Mouse (Mus musculus) megakaryocyte, embryonic 14.5 days (primary cell): ENCODE data around the gene Cd164l2. TPM values are rescaled to one million over a fixed set of nuclear protein-coding genes. Genes with fewer than 3 reads are reported as not detected.

ENCODE experiments used
- H3K27me3 ChIP-seq: replicated peaks from 2 replicates; pipeline ENCODE3; 2012; ENCODE audit warnings: inconsistent platforms
- H3K36me3 ChIP-seq: replicated peaks from 2 replicates; pipeline ENCODE3; 2012; ENCODE audit warnings: low read length, inconsistent platforms, mixed read lengths
- H3K4me1 ChIP-seq: 2 replicates; pipeline ENCODE4 v1.6.1; 2012; ENCODE audit warnings: inconsistent platforms
- H3K4me3 ChIP-seq: replicated peaks from 2 replicates; pipeline ENCODE3; 2012; ENCODE audit warnings: moderate library complexity, mild to moderate bottlenecking, inconsistent platforms
- H3K9me3 ChIP-seq: 2 replicates; pipeline ENCODE4 v1.6.1; 2012; ENCODE audit warnings: inconsistent platforms
- FLI1 ChIP-seq: IDR thresholded peaks from 2 replicates; pipeline ENCODE4 v1.6.1; 2012; ENCODE audit warnings: low read length, inconsistent platforms, mixed read lengths
- GATA1 ChIP-seq: IDR thresholded peaks from 3 replicates; pipeline ENCODE4 v1.6.1; 2012; ENCODE audit warnings: mixed read lengths, low read length, inconsistent platforms, borderline replicate concordance
- polyA plus RNA-seq: library from polyadenylated mRNA; stranded (reverse); fragments of >175 nt; gene quantifications from 2 replicates; pipeline ENCODE4 v1.2.3, GENCODE M21; 2012; ENCODE audit warnings: low replicate concordance; ENCODE audit not compliant: insufficient read depth

Gene Cd164l2
- polyA plus RNA-seq = 1.7 and 2.5 TPM in 2 replicates

- H3K27me3 ChIP-seq = peaks cover 81% of the 10 kb centered on the region
- H3K9me3 ChIP-seq = no peaks in the 10 kb centered on the region
- no peaks in the 10 kb centered on the region for H3K36me3 ChIP-seq
- TF ChIP-seq GATA1 (no peak), FLI1 (no peak)
- peak within 1 kb of the TSS; percentile 91 for H3K4me3 ChIP-seq
- H3K4me1 ChIP-seq = peaks cover 44% of the 10 kb centered on the region
Observed at GRCm38 (mm10) chr4:133211751-133212561, at the start of gene Cd164l2, which contains the start of gene Gpr3. Gene Cd164l2, plus strand, starts transcription at chr4:133212131. Gene Gpr3, minus strand, starts transcription at chr4:133212536.

DNA sequence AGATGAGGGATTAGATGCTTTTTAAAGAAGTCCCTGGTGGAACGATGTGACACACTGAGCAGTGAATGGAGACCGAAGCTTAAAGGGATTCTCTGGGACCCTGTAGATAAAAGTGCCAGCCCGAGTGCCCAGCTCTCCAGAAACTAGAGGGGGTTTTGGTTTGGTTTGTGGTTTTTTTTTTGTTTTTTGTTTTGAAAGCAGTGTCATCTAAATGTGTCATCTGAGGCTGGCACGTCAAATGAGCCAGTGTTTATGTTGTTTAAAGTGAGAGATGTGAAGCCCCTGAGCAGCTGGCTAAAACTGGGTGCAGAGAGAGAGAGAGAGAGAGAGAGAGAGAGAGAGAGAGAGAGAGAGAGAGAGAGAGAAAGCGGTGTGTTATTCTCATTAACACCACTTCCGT is 49.7 kb upstream of the Cd164l2 start:
- Histone ChIP-seq H3K36me3 (peaks cover 60% of the 10 kb centered on the region), H3K9me3 (no peaks in the 10 kb centered on the region), H3K4me3 (no peak overlapping the region), H3K27me3 (no peaks in the 10 kb centered on the region), H3K4me1 (peaks cover 61% of the 10 kb centered on the region)
- no peak for TF ChIP-seq FLI1

GRCm38 (mm10) chr4:133166773-133167172 is 45.2 kb upstream of the Cd164l2 start:
- Histone ChIP-seq H3K36me3 (peaks cover 54% of the 10 kb centered on the region), H3K27me3 (no peaks in the 10 kb centered on the region), H3K9me3 (no peaks in the 10 kb centered on the region), H3K4me1 (peaks cover 58% of the 10 kb centered on the region), H3K4me3 (no peak overlapping the region)
- TF ChIP-seq GATA1 (no peak), FLI1 (no peak)

DNA sequence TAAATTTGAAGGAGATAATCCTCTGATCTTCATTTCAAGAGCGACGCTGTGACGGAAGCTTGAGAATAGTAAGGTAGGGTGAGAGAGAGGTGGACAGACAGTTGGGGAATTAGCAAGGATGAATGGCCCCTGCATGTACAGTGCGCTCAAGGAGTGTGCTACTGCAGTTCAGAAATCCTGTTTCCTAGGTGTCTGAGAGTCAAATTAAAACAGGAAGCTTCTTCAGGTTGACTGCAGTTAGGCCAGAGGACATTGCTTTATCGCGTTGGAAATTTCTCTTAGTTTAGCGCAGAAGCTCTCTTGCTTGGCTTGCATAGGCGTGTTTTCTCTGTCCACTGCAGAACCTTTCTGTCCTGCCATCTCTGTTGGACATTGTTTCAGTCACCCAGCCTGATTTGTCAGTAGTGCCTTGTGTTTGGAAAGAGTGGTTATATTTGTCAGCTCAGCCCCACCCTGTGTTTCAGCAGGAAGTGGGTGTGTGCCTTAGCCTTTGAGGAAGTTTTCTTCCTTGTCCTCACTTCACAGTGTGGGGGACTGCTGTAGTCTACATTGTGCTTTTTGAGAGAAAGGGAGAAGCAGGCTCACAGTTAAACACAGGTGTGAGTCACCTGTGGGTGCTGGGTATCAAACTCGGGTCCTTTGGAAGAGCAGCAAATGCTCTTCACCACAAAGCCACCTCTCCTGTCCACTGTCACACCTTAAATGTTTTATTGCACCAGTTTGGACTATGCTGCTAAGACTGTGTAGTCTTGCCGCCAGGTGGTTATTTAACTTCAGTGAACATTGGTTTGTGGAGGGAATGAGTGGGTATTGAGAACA is 42.5 kb upstream of the Cd164l2 start:
- Histone ChIP-seq H3K27me3 (no peaks in the 10 kb centered on the region), H3K4me3 (peak overlapping the region; percentile 78), H3K36me3 (peaks cover 46% of the 10 kb centered on the region), H3K4me1 (peaks cover 81% of the 10 kb centered on the region), H3K9me3 (no peaks in the 10 kb centered on the region)
- TF ChIP-seq FLI1 (no peak), GATA1 (no peak)

- peak overlapping the region; percentile 78 for H3K4me3 ChIP-seq
- peaks cover 83% of the 10 kb centered on the region for H3K4me1 ChIP-seq
- H3K27me3 ChIP-seq = no peaks in the 10 kb centered on the region
- TF ChIP-seq GATA1 = no peak
- no peak for TF ChIP-seq FLI1
- H3K9me3 ChIP-seq = no peaks in the 10 kb centered on the region
- peaks cover 41% of the 10 kb centered on the region for H3K36me3 ChIP-seq
Observed at GRCm38 (mm10) chr4:133170056-133170524, 41.8 kb upstream of the Cd164l2 start.

GRCm38 (mm10) chr4:133170616-133171015 is 41.3 kb upstream of the Cd164l2 start:
- Histone ChIP-seq H3K36me3 (peaks cover 42% of the 10 kb centered on the region), H3K4me1 (peaks cover 86% of the 10 kb centered on the region), H3K9me3 (no peaks in the 10 kb centered on the region), H3K4me3 (peak overlapping the region; percentile 78), H3K27me3 (no peaks in the 10 kb centered on the region)
- no peak for TF ChIP-seq FLI1
- TF ChIP-seq GATA1 = no peak

DNA sequence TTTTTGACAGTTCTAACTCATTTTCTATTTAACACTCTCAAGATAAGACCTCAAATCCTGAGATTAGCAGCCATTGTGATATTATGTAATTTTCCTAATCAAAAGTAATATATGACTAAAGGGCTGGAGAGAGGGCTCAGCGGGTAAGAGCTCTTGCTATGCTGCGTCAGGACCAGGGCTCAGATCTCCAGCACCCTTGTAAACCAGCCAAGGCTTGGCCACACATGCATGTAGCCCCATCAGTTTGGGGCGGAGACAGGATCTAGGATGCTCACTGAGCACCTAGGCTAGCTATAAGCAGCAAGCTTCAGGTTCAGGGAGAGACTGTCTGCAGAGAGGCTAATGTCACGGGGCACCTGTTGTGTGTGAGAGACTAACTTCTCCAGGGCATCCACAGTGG is 39.5 kb upstream of the Cd164l2 start:
- Histone ChIP-seq H3K9me3 (no peaks in the 10 kb centered on the region), H3K27me3 (no peaks in the 10 kb centered on the region), H3K4me3 (no peak overlapping the region), H3K36me3 (peaks cover 47% of the 10 kb centered on the region), H3K4me1 (peaks cover 90% of the 10 kb centered on the region)
- TF ChIP-seq GATA1 (no peak), FLI1 (no peak)

GRCm38 (mm10) chr4:133174361-133174760 is 37.6 kb upstream of the Cd164l2 start:
- Histone ChIP-seq H3K36me3 (peaks cover 63% of the 10 kb centered on the region), H3K9me3 (no peaks in the 10 kb centered on the region), H3K4me3 (peak overlapping the region; percentile 87), H3K4me1 (peaks cover 95% of the 10 kb centered on the region), H3K27me3 (no peaks in the 10 kb centered on the region)
- TF ChIP-seq GATA1 (no peak), FLI1 (no peak)

- peaks cover 68% of the 10 kb centered on the region for H3K36me3 ChIP-seq
- TF ChIP-seq GATA1 = no peak
- TF ChIP-seq FLI1 = no peak
- H3K9me3 ChIP-seq = no peaks in the 10 kb centered on the region
- no peak overlapping the region for H3K4me3 ChIP-seq
- H3K27me3 ChIP-seq = no peaks in the 10 kb centered on the region
- H3K4me1 ChIP-seq = peaks cover 91% of the 10 kb centered on the region
Observed at GRCm38 (mm10) chr4:133175274-133175673, 36.7 kb upstream of the Cd164l2 start.

GRCm38 (mm10) chr4:133175998-133176760 is 35.8 kb upstream of the Cd164l2 start:
- H3K4me1 ChIP-seq = peaks cover 91% of the 10 kb centered on the region
- TF ChIP-seq FLI1 (no peak), GATA1 (no peak)
- H3K36me3 ChIP-seq = peaks cover 72% of the 10 kb centered on the region
- H3K27me3 ChIP-seq = no peaks in the 10 kb centered on the region
- no peaks in the 10 kb centered on the region for H3K9me3 ChIP-seq
- H3K4me3 ChIP-seq = peak overlapping the region; percentile 82
